Mouse (Mus musculus) heart, postnatal 0 days (tissue): Measurements from ENCODE around the gene Ncf4.

Experiments used
- CTCF ChIP-seq: IDR thresholded peaks from 2 replicates; pipeline ENCODE4 v1.5.1; 2016; ENCODE audit warnings: antibody characterized with exemption, control low read depth, low read depth
- EP300 ChIP-seq: IDR thresholded peaks from 2 replicates; pipeline ENCODE4 v1.6.1; 2016; ENCODE audit warnings: antibody characterized with exemption, low read depth

DNA sequence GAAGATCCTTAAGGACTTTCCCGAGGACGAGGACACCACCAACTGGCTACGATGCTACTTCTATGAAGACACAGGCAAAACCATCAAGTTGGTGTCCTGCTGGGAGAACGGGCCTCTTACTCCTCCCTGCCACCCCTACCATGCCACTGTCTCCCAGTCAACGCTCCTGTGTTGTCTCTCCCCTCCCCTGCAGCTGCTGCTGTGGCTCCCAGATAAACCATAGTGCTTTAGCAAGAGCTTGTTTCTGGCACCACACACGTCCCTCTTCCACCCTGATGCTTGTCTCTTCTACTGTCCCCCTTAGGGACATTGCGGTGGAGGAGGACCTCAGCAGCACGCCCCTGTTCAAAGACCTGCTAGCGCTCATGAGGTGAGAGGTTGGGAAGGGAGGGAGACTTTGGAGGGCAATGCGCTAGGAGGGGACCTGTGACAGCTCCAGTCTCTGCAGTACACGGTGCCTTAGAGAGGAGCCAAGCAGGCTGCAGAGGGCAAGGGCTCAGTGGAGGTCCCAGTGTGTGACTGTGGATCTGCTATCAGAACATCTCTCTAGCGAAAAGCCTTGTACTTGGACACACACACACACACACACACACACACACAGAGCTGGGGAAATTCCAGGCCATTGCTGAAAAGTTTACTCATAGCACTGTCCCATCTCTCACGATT lies 16.2 kb downstream of the Ncf4 start:
- TF ChIP-seq CTCF (no peak), EP300 (no peak)
